Mouse (Mus musculus) monocyte, adult 5-6 weeks (primary cell): ENCODE measurements around the gene Kcna3. TPM values are rescaled to one million over a fixed set of nuclear protein-coding genes. Genes with fewer than 3 reads are reported as not detected.

Experiments used
- ATAC-seq: fragments of 153-309, 156-312 bp; replicated peaks from 2 replicates; pipeline ENCODE4 v1.8.0; 2017; ENCODE audit warnings: mild to moderate bottlenecking; ENCODE audit not compliant: low TSS enrichment, insufficient number of reproducible peaks, severe bottlenecking, poor library complexity, low FRiP score
- total RNA-seq: library from RNA; stranded (forward); fragments of 200-1000, 200-491, 200-594 nt; gene quantifications from 3 replicates; pipeline ENCODE4 v1.2.3, GENCODE M21; 2017

The Kcna3 gene
- total RNA-seq, 1 experiment from 2014 or later: 5.3 TPM

GRCm38 (mm10) chr3:107041718-107042117 lies 5.7 kb downstream of the Kcna3 start:
- ATAC-seq: no peak

- no peak for ATAC-seq
These were observed 25.5 kb downstream of the Kcna3 start for GRCm38 (mm10) chr3:107061468-107061867.

- ATAC-seq: peak; percentile 87
These were observed 26.8 kb downstream of the Kcna3 start for GRCm38 (mm10) chr3:107062771-107063170.

- ATAC-seq: no peak
These were observed 29.6 kb downstream of the Kcna3 start for GRCm38 (mm10) chr3:107065510-107066095.

GRCm38 (mm10) chr3:107066165-107066850 lies 30.3 kb downstream of the Kcna3 start:
- ATAC-seq: no peak

GRCm38 (mm10) chr3:107067245-107067644 lies 31.3 kb downstream of the Kcna3 start:
- no peak for ATAC-seq

- ATAC-seq: no peak
These were observed 37.9 kb downstream of the Kcna3 start for GRCm38 (mm10) chr3:107073863-107074262.

- ATAC-seq: no peak
These were observed 39.7 kb downstream of the Kcna3 start for GRCm38 (mm10) chr3:107075705-107076104.

GRCm38 (mm10) chr3:107076658-107077057 lies 40.7 kb downstream of the Kcna3 start:
- no peak for ATAC-seq

GRCm38 (mm10) chr3:107077101-107077500 lies 41.1 kb downstream of the Kcna3 start:
- no peak for ATAC-seq

GRCm38 (mm10) chr3:107080803-107081202 lies 44.8 kb downstream of the Kcna3 start:
- ATAC-seq: no peak

GRCm38 (mm10) chr3:107081227-107081626 lies 45.3 kb downstream of the Kcna3 start:
- peak; percentile 39; the same call in 1 of the 2 replicates for ATAC-seq

GRCm38 (mm10) chr3:107084586-107084985 lies 48.6 kb downstream of the Kcna3 start:
- 0 out of 2 replicates have a peak, but pooled peaks have one; percentile 58 for ATAC-seq

GRCm38 (mm10) chr3:107087410-107087809 lies 51.4 kb downstream of the Kcna3 start:
- ATAC-seq: peak; percentile 71

Other genes with a start within 250 kb of the Kcna3 start
- 802 to 1,218 TPM (median 1,102 TPM) in 3 replicates for gene Cd53, start 246.0 kb upstream of the Kcna3 start, total RNA-seq
- not detected in 3 replicates for gene Olfr266, start 209.9 kb upstream of the Kcna3 start, total RNA-seq
- 0.10 TPM in 1 of 3 replicates, not detected in the others for gene Kcna2, start 65.0 kb downstream of the Kcna3 start, total RNA-seq
- gene Kcna10, start 146.9 kb downstream of the Kcna3 start, total RNA-seq: not detected in 3 replicates
- gene Cym, start 185.6 kb downstream of the Kcna3 start, total RNA-seq: 3.7 to 7.2 TPM in 2 of 3 replicates, not detected in the other
- gene A630076J17Rik, start 194.4 kb downstream of the Kcna3 start, total RNA-seq: not detected in 3 replicates
- gene Prok1, start 203.5 kb downstream of the Kcna3 start, total RNA-seq: 0.21 TPM in 1 of 3 replicates, not detected in the others
- 53.9 to 104 TPM (median 75.6 TPM) in 3 replicates for gene Lamtor5, start 242.7 kb downstream of the Kcna3 start, total RNA-seq